Mouse (Mus musculus) myocyte (in vitro differentiated cells): Measurements from ENCODE around the gene Krtap5-2. TPM values are rescaled to one million over a fixed set of nuclear protein-coding genes. Genes with fewer than 3 reads are reported as not detected.
"Not testable (repeated sequence)": the region's sequence is repeated elsewhere in the genome, so short reads cannot be mapped to it uniquely, and the experiment has no call there.

Experiments used
- H3K27me3 ChIP-seq: one replicate; pipeline ENCODE4 v1.6.1; 2011; ENCODE audit not compliant: control insufficient read depth, insufficient read depth, insufficient read length
- H3K36me3 ChIP-seq: one replicate; pipeline ENCODE4 v1.6.1; 2011; ENCODE audit not compliant: control insufficient read depth, insufficient read depth
- H3K4me2 ChIP-seq: one replicate; pipeline ENCODE4 v1.6.1; 2011; ENCODE audit warnings: low read depth, control low read depth
- H3K4me3 ChIP-seq: one replicate; pipeline ENCODE4 v1.5.1; 2011; ENCODE audit warnings: mild to moderate bottlenecking, control low read depth, moderate library complexity
- H3K79me2 ChIP-seq: one replicate; pipeline ENCODE4 v1.6.1; 2011; ENCODE audit not compliant: control insufficient read depth, insufficient read depth
- H3ac ChIP-seq: one replicate; pipeline ENCODE4 v1.6.1; 2011; ENCODE audit not compliant: control insufficient read depth, insufficient read length
- CEBPB ChIP-seq: IDR thresholded peaks from 2 replicates; pipeline ENCODE4 v1.6.1; 2011; ENCODE audit warnings: mild to moderate bottlenecking, moderate library complexity; ENCODE audit not compliant: poor library complexity, insufficient read depth, severe bottlenecking
- E2F4 ChIP-seq: IDR thresholded peaks from one replicate; pipeline ENCODE4 v1.6.1; 2011; ENCODE audit warnings: mild to moderate bottlenecking, control low read depth, moderate library complexity; ENCODE audit not compliant: insufficient read depth
- MAX ChIP-seq: IDR thresholded peaks from one replicate; pipeline ENCODE4 v1.6.1; 2011; ENCODE audit warnings: low read depth, mild to moderate bottlenecking, control low read depth
- MYOD1 ChIP-seq, 3 experiments: IDR thresholded peaks; one replicate each; pipeline ENCODE4 v1.6.1; 2011; ENCODE audit warnings: control low read depth in 2 of 3, low read depth in 2 of 3, mild to moderate bottlenecking in 2 of 3, moderate library complexity in 1 of 3; ENCODE audit not compliant: insufficient read length in 2 of 3, control insufficient read depth in 1 of 3
- MYOG ChIP-seq, 3 experiments: IDR thresholded peaks; one replicate each; pipeline ENCODE4 v1.6.1; 2011; ENCODE audit warnings: control low read depth in 2 of 3, low read depth in 2 of 3, mild to moderate bottlenecking in 2 of 3; ENCODE audit not compliant: insufficient read length in 2 of 3, control insufficient read depth in 1 of 3, insufficient read depth in 1 of 3
- POLR2A ChIP-seq: IDR thresholded peaks from one replicate; pipeline ENCODE4 v1.6.1; 2011; ENCODE audit warnings: low read depth, mild to moderate bottlenecking, control low read depth, moderate library complexity; ENCODE audit not compliant: insufficient read length
- POLR2AphosphoS2 ChIP-seq: IDR thresholded peaks from one replicate; pipeline ENCODE4 v1.6.1; 2011; ENCODE audit warnings: low read depth, control low read depth; ENCODE audit not compliant: insufficient read length
- REST ChIP-seq: IDR thresholded peaks from one replicate; pipeline ENCODE4 v1.6.1; 2011; ENCODE audit warnings: mild to moderate bottlenecking, control low read depth, moderate library complexity; ENCODE audit not compliant: insufficient read depth, insufficient read length
- SRF ChIP-seq: IDR thresholded peaks from one replicate; pipeline ENCODE4 v1.6.1; 2011; ENCODE audit warnings: low read depth; ENCODE audit not compliant: control insufficient read depth, insufficient read length
- TCF12 ChIP-seq: IDR thresholded peaks from one replicate; pipeline ENCODE4 v1.6.1; 2011; ENCODE audit warnings: mild to moderate bottlenecking, control low read depth; ENCODE audit not compliant: poor library complexity, insufficient read depth, severe bottlenecking
- TCF3 ChIP-seq: IDR thresholded peaks from one replicate; pipeline ENCODE4 v1.6.1; 2011; ENCODE audit warnings: low read depth, control low read depth; ENCODE audit not compliant: insufficient read length
- USF1 ChIP-seq: IDR thresholded peaks from one replicate; pipeline ENCODE4 v1.6.1; 2011; ENCODE audit warnings: low read depth, mild to moderate bottlenecking, control low read depth, moderate library complexity
- polyA plus RNA-seq: library from polyadenylated mRNA; unstranded; fragments of >200 nt; fragmentation: generic; extraction: Trizol; gene quantifications from one replicate; pipeline ENCODE4 v1.2.1, GENCODE M21; 2012; ENCODE audit warnings: missing spikeins

Gene Krtap5-2
- polyA plus RNA-seq = not detected

DNA sequence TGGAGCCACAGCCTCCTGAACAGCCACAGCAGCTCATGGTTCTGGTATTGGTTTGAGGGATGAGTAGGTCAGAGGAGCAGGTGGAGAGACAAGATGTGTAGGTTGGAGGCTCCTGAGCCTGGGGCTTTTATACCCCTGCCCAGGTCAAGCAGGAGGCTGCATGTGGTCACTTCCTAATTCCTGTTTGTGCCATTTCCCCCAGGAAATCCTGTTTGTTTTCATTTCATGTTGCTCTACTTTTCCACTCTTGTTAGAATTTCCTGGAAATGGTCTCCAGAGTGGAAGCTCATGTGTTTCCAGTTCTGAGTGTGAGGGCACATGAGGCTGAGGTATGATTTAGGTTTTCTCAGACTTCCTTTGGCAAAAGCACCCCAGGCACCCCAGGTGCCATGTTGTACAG, at the start of gene Krtap5-2:
Krtap5-2 (minus strand) TSS at position 101 of the 400 bp plus-strand sequence.
- H3ac ChIP-seq, H3K79me2 ChIP-seq, H3K4me2 ChIP-seq, H3K27me3 ChIP-seq, H3K4me3 ChIP-seq, H3K36me3 ChIP-seq: not testable (repeated sequence)

DNA sequence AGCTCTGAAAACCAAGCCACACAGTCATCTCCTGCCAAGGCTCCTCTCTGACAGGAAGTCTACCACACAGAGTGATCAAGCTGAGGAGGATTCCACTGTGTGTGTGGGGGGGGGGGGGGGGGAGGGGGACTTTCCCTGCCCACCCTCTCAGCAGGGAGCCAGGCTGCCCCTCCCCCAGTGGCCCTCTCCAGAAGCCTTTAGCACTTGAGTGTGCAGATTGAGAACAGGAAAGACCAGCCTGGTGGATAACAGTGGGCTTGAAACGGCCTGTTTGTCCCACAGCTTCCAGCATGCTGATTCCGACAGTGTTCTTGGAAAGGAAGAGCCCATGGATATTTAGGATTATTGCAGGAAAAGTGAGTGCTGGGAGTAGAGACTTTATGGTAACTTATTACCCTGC, 48.7 kb upstream of the Krtap5-2 start:
- H3ac ChIP-seq = no peak overlapping the region
- H3K4me2 ChIP-seq = no peak overlapping the region
- H3K79me2 ChIP-seq = no peaks in the 10 kb centered on the region
- no peaks in the 10 kb centered on the region for H3K36me3 ChIP-seq
- H3K4me3 ChIP-seq = no peak overlapping the region
- peaks cover 8% of the 10 kb centered on the region for H3K27me3 ChIP-seq
- TF ChIP-seq USF1 = no peak
- no peak for TF ChIP-seq CEBPB
- no peak for TF ChIP-seq SRF
- no peak for TF ChIP-seq E2F4
- TF ChIP-seq POLR2AphosphoS2 = no peak
- no peak for TF ChIP-seq POLR2A
- no peak for TF ChIP-seq MYOG (IDR thresholded peaks at IDR 0.05; ENCODE audit: control insufficient read depth in 1 of 3, insufficient read depth in 1 of 3, insufficient read length in 2 of 3, low read depth in 2 of 3)
- TF ChIP-seq MYOD1 (IDR thresholded peaks at IDR 0.05; ENCODE audit: control insufficient read depth in 1 of 3, insufficient read length in 2 of 3, low read depth in 2 of 3) = no peak
- TF ChIP-seq REST = no peak
- TF ChIP-seq TCF3 = no peak
- TF ChIP-seq TCF12 = no peak
- TF ChIP-seq MAX = no peak

DNA sequence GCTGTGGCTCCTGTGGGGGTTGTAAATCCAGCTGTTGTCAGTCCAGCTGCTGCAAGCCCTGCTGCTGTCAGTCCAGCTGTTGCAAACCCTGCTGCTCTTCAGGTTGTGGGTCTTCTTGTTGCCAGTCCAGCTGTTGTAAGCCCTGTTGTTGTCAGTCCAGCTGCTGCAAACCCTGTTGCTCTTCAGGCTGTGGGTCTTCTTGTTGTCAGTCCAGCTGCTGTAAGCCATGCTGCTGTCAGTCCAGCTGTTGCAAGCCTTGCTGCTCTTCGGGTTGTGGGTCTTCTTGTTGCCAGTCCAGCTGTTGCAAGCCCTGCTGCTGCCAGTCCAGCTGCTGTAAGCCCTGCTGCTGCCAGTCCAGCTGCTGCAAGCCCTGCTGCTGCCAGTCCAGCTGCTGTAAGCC, 36.3 kb upstream of the Krtap5-2 start:
- H3ac ChIP-seq, H3K4me3 ChIP-seq, H3K27me3 ChIP-seq, H3K36me3 ChIP-seq, H3K4me2 ChIP-seq, H3K79me2 ChIP-seq: not testable (repeated sequence)

DNA sequence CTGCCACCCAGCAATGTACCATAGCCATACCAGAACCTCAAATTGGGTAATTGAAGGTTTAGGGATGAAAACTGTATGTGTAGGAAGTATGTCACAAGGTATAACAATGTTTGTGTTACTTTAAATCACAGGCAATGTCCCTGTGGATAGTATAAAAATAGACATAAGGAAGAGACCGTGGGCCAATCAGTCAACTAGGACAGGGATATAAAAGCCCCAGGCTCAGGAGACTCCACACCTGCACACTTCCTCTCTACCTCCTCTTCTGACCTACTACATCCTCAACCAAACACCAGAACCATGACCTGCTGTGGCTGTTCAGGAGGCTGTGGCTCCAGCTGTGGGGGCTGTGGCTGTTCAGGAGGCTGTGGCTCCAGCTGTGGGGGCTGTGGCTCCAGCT, 35.8 kb upstream of the Krtap5-2 start, which contains the start of gene Gm7579:
Gm7579 (plus strand) TSS at position 301 of the 400 bp plus-strand sequence.
- Histone ChIP-seq H3K4me2 (no peak within 1 kb of the TSS), H3ac (no peak within 1 kb of the TSS), H3K4me3 (no peak within 1 kb of the TSS), H3K36me3 (no peaks in the 10 kb centered on the region), H3K27me3 (no peaks in the 10 kb centered on the region), H3K79me2 (no peaks in the 10 kb centered on the region)
- TF ChIP-seq USF1 = no peak
- TF ChIP-seq POLR2AphosphoS2 = no peak
- no peak for TF ChIP-seq MYOG (IDR thresholded peaks at IDR 0.05; ENCODE audit: control insufficient read depth in 1 of 3, insufficient read depth in 1 of 3, insufficient read length in 2 of 3, low read depth in 2 of 3)
- TF ChIP-seq E2F4 = no peak
- TF ChIP-seq MAX = no peak
- TF ChIP-seq SRF = no peak
- TF ChIP-seq CEBPB = no peak
- no peak for TF ChIP-seq POLR2A
- no peak for TF ChIP-seq REST
- TF ChIP-seq MYOD1 (IDR thresholded peaks at IDR 0.05; ENCODE audit: control insufficient read depth in 1 of 3, insufficient read length in 2 of 3, low read depth in 2 of 3) = no peak
- TF ChIP-seq TCF3 = no peak
- TF ChIP-seq TCF12 = no peak

DNA sequence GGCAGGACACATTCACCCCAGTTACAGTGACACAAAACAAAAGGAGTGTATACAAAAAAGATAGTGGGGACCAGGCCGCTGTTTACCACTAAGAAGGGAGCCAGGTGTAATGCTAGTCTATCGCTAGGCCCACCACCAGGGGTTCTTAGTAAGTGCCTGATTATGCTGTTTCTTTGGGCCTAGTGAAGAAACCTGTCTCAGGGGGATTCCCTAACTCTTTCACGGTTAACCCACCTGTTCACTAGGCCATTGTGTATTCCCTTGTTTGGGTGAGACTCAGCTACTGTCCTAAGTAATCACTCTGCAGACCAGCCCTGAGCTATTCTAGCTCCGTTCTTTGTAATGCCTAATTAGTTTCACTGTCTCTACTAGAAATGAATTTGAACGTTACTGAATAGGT, 31.1 kb upstream of the Krtap5-2 start:
- H3K4me3 ChIP-seq, H3K36me3 ChIP-seq, H3ac ChIP-seq, H3K4me2 ChIP-seq, H3K27me3 ChIP-seq, H3K79me2 ChIP-seq: not testable (repeated sequence)

DNA sequence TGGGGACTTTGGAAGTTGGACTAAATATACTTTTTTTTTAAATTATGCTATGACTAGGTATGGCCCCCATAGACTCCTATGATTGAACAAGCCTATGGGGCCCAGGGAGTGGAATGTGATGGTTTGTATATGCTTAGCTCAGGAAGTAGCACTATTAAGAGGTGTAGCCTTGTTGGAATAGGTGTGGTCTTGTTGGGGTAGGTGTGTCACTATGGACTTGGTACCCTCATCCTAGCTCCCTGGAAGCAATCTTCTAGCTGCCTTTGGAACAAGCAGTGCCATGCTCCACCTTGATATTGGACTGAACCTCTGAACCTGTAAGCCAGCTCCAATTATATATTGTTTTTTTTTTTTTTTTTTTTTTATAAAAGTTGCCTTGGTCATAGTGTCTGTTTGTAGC, 29.7 kb upstream of the Krtap5-2 start:
- Histone ChIP-seq H3K4me3 (no peak overlapping the region), H3K4me2 (no peak overlapping the region), H3K36me3 (no peaks in the 10 kb centered on the region), H3K27me3 (peaks cover 2% of the 10 kb centered on the region), H3ac (no peak overlapping the region), H3K79me2 (no peaks in the 10 kb centered on the region)
- TF ChIP-seq CEBPB (no peak), SRF (no peak), POLR2A (no peak), MYOG (IDR thresholded peaks at IDR 0.05; ENCODE audit: control insufficient read depth in 1 of 3, insufficient read depth in 1 of 3, insufficient read length in 2 of 3, low read depth in 2 of 3) (no peak), E2F4 (no peak), REST (no peak), MYOD1 (IDR thresholded peaks at IDR 0.05; ENCODE audit: control insufficient read depth in 1 of 3, insufficient read length in 2 of 3, low read depth in 2 of 3) (no peak), USF1 (no peak), TCF12 (no peak), TCF3 (no peak), POLR2AphosphoS2 (no peak), MAX (no peak)
